Mouse (Mus musculus): ENCODE data around the gene Cntn2. TPM values are rescaled to one million over a fixed set of nuclear protein-coding genes. Genes with fewer than 3 reads are reported as not detected.
"Not testable (repeated sequence)": the region's sequence is repeated elsewhere in the genome, so short reads cannot be mapped to it uniquely, and the experiment has no call there.

Gene Cntn2
- polyA plus RNA-seq, 1 experiment from 2014 or later, result 0.02 TPM

- peak; percentile 92 for ATAC-seq (ENCODE audit: low read depth)
- H3K36me3 ChIP-seq (ENCODE audit: control insufficient read depth, insufficient read depth), result no peaks in the 10 kb centered on the region
- H3K27ac ChIP-seq (ENCODE audit: low read length), result peak within 1 kb of the TSS; percentile 81
- under 1% methylated on average over 43 of the region's 43 CpGs for WGBS (ENCODE audit: insufficient replicate concordance)
- H3K4me1 ChIP-seq (ENCODE audit: control insufficient read depth, low read depth, low read length), result peaks cover 27% of the 10 kb centered on the region
- H3K27me3 ChIP-seq (ENCODE audit: control insufficient read depth, insufficient read depth, low read depth, low read length), result no peaks in the 10 kb centered on the region
- H3K4me2 ChIP-seq (ENCODE audit: low read depth, low read length), result peak within 1 kb of the TSS; percentile 65
- peak within 1 kb of the TSS; percentile 89 for H3K4me3 ChIP-seq (ENCODE audit: low read depth, low read length)
- H3K9ac ChIP-seq (ENCODE audit: low read depth, low read length), result peak within 1 kb of the TSS; percentile 83
- no peaks in the 10 kb centered on the region for H3K9me3 ChIP-seq (replicated peaks; ENCODE audit: control insufficient read depth, low read length)
Measured at GRCm38 (mm10) chr1:132476928-132477691, 65.9 kb downstream of the Cntn2 start, which contains the start of gene Rbbp5. TSS of gene Rbbp5 (plus strand) at chr1:132477365.

GRCm38 (mm10) chr1:132476575-132476927, 66.5 kb downstream of the Cntn2 start:
- Histone ChIP-seq H3K9ac (ENCODE audit: low read depth, low read length) (peak overlapping the region; percentile 83), H3K4me3 (ENCODE audit: low read depth, low read length) (peak overlapping the region; percentile 89), H3K9me3 (replicated peaks; ENCODE audit: control insufficient read depth, low read length) (no peaks in the 10 kb centered on the region), H3K4me2 (ENCODE audit: low read depth, low read length) (peak overlapping the region; percentile 65), H3K4me1 (ENCODE audit: control insufficient read depth, low read depth, low read length) (peaks cover 27% of the 10 kb centered on the region), H3K36me3 (ENCODE audit: control insufficient read depth, insufficient read depth) (no peaks in the 10 kb centered on the region), H3K27ac (ENCODE audit: low read length) (peak overlapping the region; percentile 81), H3K27me3 (ENCODE audit: control insufficient read depth, insufficient read depth, low read depth, low read length) (no peaks in the 10 kb centered on the region)
- peak; percentile 62 for ATAC-seq (ENCODE audit: low read depth)
- WGBS (ENCODE audit: insufficient replicate concordance), result 2% methylated on average over 9 of the region's 9 CpGs

- H3K27ac ChIP-seq (ENCODE audit: low read length), result no peak overlapping the region
- H3K9me3 ChIP-seq (replicated peaks; ENCODE audit: control insufficient read depth, low read length), result no peaks in the 10 kb centered on the region
- no peak for ATAC-seq (ENCODE audit: low read depth)
- H3K4me3 ChIP-seq (ENCODE audit: low read depth, low read length), result no peak overlapping the region
- H3K36me3 ChIP-seq (ENCODE audit: control insufficient read depth, insufficient read depth), result no peaks in the 10 kb centered on the region
- H3K9ac ChIP-seq (ENCODE audit: low read depth, low read length), result no peak overlapping the region
- H3K27me3 ChIP-seq (ENCODE audit: control insufficient read depth, insufficient read depth, low read depth, low read length), result no peaks in the 10 kb centered on the region
- no peak overlapping the region for H3K4me2 ChIP-seq (ENCODE audit: low read depth, low read length)
- WGBS (ENCODE audit: insufficient replicate concordance), result 63% methylated on average over 1 of the region's 1 CpGs
- H3K4me1 ChIP-seq (ENCODE audit: control insufficient read depth, low read depth, low read length), result peaks cover 22% of the 10 kb centered on the region
Measured at GRCm38 (mm10) chr1:132474496-132474895, 68.6 kb downstream of the Cntn2 start.

DNA sequence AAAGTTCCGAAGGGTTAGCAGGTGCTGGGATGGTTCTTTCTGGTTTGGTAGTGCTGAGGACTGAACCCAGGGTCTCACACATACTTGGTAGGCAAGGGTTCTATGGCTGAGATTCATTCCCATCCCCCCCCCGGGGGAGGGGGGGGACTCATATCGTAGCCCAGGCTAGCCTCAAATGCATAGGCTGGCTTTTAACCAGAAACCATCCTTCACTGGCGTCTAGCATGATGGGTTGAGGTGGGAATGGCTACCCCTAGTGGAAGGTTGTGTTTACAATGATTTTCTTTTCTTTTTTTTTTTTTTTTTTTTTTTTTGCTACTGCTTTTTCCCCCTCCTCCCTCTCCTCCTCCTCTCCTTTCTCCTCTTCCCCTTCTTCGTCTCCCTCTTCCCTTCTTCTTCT, 70.5 kb downstream of the Cntn2 start:
- H3K4me1 ChIP-seq (ENCODE audit: control insufficient read depth, low read depth, low read length), result peaks cover 10% of the 10 kb centered on the region; the same call in 1 of the 2 replicates
- no peaks in the 10 kb centered on the region for H3K9me3 ChIP-seq (replicated peaks; ENCODE audit: control insufficient read depth, low read length)
- no peak for ATAC-seq (ENCODE audit: low read depth)
- H3K9ac ChIP-seq (ENCODE audit: low read depth, low read length), result no peak overlapping the region
- H3K4me3 ChIP-seq (ENCODE audit: low read depth, low read length), result no peak overlapping the region
- 45% methylated on average over 5 of the region's 5 CpGs for WGBS (ENCODE audit: insufficient replicate concordance)
- no peaks in the 10 kb centered on the region for H3K27me3 ChIP-seq (ENCODE audit: control insufficient read depth, insufficient read depth, low read depth, low read length)
- no peak overlapping the region for H3K4me2 ChIP-seq (ENCODE audit: low read depth, low read length)
- H3K36me3 ChIP-seq (ENCODE audit: control insufficient read depth, insufficient read depth), result no peaks in the 10 kb centered on the region
- H3K27ac ChIP-seq (ENCODE audit: low read length), result no peak overlapping the region

- no peak overlapping the region for H3K4me2 ChIP-seq (ENCODE audit: low read depth, low read length)
- no peaks in the 10 kb centered on the region for H3K27me3 ChIP-seq (ENCODE audit: control insufficient read depth, insufficient read depth, low read depth, low read length)
- H3K4me1 ChIP-seq (ENCODE audit: control insufficient read depth, low read depth, low read length), result peaks cover 8% of the 10 kb centered on the region; the same call in 1 of the 2 replicates
- no peaks in the 10 kb centered on the region for H3K36me3 ChIP-seq (ENCODE audit: control insufficient read depth, insufficient read depth)
- no peak for ATAC-seq (ENCODE audit: low read depth)
- H3K9me3 ChIP-seq (replicated peaks; ENCODE audit: control insufficient read depth, low read length), result no peaks in the 10 kb centered on the region
- no peak overlapping the region for H3K9ac ChIP-seq (ENCODE audit: low read depth, low read length)
- WGBS (ENCODE audit: insufficient replicate concordance), result 78% methylated on average over 5 of the region's 5 CpGs
- no peak overlapping the region for H3K27ac ChIP-seq (ENCODE audit: low read length)
- no peak overlapping the region for H3K4me3 ChIP-seq (ENCODE audit: low read depth, low read length)
Measured at GRCm38 (mm10) chr1:132471499-132471898, 71.6 kb downstream of the Cntn2 start.

DNA sequence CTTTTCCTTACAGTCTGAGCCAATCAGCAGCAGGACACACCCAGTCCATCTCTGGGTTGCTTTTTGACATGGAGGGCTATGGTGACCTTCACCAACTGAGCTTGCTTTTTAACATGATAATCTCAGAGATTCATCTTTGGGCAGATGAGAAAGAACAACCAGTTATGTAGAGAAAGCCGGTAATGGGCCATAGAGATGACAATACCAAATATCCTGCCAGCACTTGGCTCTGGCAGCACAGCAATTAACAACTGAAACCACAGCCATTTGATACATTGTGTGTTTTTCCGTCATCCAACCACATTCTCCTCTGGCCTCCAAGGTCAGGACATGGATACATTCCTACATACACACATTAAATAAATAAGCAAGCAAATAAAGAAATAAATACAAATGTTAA, 72.0 kb downstream of the Cntn2 start:
- Histone ChIP-seq H3K4me2 (ENCODE audit: low read depth, low read length) (no peak overlapping the region), H3K27ac (ENCODE audit: low read length) (no peak overlapping the region), H3K4me3 (ENCODE audit: low read depth, low read length) (no peak overlapping the region), H3K27me3 (ENCODE audit: control insufficient read depth, insufficient read depth, low read depth, low read length) (no peaks in the 10 kb centered on the region), H3K36me3 (ENCODE audit: control insufficient read depth, insufficient read depth) (no peaks in the 10 kb centered on the region), H3K9ac (ENCODE audit: low read depth, low read length) (no peak overlapping the region), H3K4me1 (ENCODE audit: control insufficient read depth, low read depth, low read length) (peaks cover 7% of the 10 kb centered on the region; the same call in 1 of the 2 replicates), H3K9me3 (replicated peaks; ENCODE audit: control insufficient read depth, low read length) (no peaks in the 10 kb centered on the region)
- WGBS (ENCODE audit: insufficient replicate concordance), result 84% methylated on average over 2 of the region's 2 CpGs
- ATAC-seq (ENCODE audit: low read depth), result no peak

DNA sequence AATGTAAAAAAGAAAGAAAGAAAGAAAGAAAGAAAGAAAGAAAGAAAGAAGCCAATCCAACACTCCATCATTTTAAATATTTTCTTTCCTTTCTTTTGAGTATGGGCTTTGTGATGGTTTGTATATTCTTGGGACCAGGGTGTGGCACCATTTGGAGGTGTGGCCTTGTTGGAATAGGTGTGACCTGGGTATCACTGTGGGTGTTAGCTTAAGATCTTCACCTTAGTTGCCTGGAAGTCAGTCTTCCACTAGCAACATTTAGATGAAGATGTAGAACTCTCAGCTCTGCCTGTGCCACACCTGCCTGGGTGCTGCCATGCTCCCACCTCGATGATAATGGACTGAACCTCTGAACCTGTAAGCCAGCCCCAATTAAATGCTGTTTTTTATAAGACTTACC, 73.0 kb downstream of the Cntn2 start:
- not testable (repeated sequence) for H3K27me3 ChIP-seq (ENCODE audit: control insufficient read depth, insufficient read depth, low read depth, low read length); H3K4me1 ChIP-seq (ENCODE audit: control insufficient read depth, low read depth, low read length); ATAC-seq (ENCODE audit: low read depth); H3K9ac ChIP-seq (ENCODE audit: low read depth, low read length); H3K4me2 ChIP-seq (ENCODE audit: low read depth, low read length); H3K9me3 ChIP-seq (replicated peaks; ENCODE audit: control insufficient read depth, low read length); H3K27ac ChIP-seq (ENCODE audit: low read length); H3K4me3 ChIP-seq (ENCODE audit: low read depth, low read length); H3K36me3 ChIP-seq (ENCODE audit: control insufficient read depth, insufficient read depth)
- WGBS (ENCODE audit: insufficient replicate concordance), result 73% methylated on average over 1 of the region's 1 CpGs

- no peak overlapping the region for H3K27ac ChIP-seq (ENCODE audit: low read length)
- no peak for ATAC-seq (ENCODE audit: low read depth)
- H3K27me3 ChIP-seq (ENCODE audit: control insufficient read depth, insufficient read depth, low read depth, low read length), result no peaks in the 10 kb centered on the region
- H3K36me3 ChIP-seq (ENCODE audit: control insufficient read depth, insufficient read depth), result no peaks in the 10 kb centered on the region
- H3K9me3 ChIP-seq (replicated peaks; ENCODE audit: control insufficient read depth, low read length), result no peaks in the 10 kb centered on the region
- H3K4me3 ChIP-seq (ENCODE audit: low read depth, low read length), result no peak overlapping the region
- H3K4me2 ChIP-seq (ENCODE audit: low read depth, low read length), result no peak overlapping the region
- 0 out of 2 replicates have a peak, but pooled peaks cover 3% of the 10 kb centered on the region for H3K4me1 ChIP-seq (ENCODE audit: control insufficient read depth, low read depth, low read length)
- 84% methylated on average over 7 of the region's 7 CpGs for WGBS (ENCODE audit: insufficient replicate concordance)
- H3K9ac ChIP-seq (ENCODE audit: low read depth, low read length), result no peak overlapping the region
Measured at GRCm38 (mm10) chr1:132469519-132469918, 73.5 kb downstream of the Cntn2 start.

DNA sequence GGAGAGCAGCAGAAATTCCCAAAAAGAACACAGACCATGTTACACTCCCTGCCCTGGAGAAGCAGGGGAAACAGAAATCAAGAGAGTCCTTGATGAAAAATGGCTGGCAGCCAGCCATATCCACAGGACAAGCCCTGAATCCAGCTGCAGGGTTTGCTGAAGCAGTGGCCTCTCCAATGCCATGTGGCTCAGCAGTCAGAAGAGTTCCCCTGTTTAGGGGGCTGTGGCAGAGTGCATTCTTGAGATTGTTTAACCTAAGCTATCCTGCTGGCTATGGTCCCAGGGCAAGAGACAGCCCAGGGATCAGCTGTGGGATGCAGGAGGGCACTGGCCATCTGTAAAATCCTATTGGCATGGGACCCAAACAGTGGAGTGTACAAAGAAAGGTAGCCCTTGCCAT, 74.1 kb downstream of the Cntn2 start:
- H3K36me3 ChIP-seq (ENCODE audit: control insufficient read depth, insufficient read depth), result peaks cover under 1% of the 10 kb centered on the region; the same call in 1 of the 2 replicates
- H3K27ac ChIP-seq (ENCODE audit: low read length), result no peak overlapping the region
- no peak overlapping the region for H3K9ac ChIP-seq (ENCODE audit: low read depth, low read length)
- no peak for ATAC-seq (ENCODE audit: low read depth)
- no peaks in the 10 kb centered on the region for H3K27me3 ChIP-seq (ENCODE audit: control insufficient read depth, insufficient read depth, low read depth, low read length)
- H3K9me3 ChIP-seq (replicated peaks; ENCODE audit: control insufficient read depth, low read length), result no peaks in the 10 kb centered on the region
- H3K4me1 ChIP-seq (ENCODE audit: control insufficient read depth, low read depth, low read length), result 0 out of 2 replicates have a peak, but pooled peaks cover 3% of the 10 kb centered on the region
- no peak overlapping the region for H3K4me3 ChIP-seq (ENCODE audit: low read depth, low read length)
- no peak overlapping the region for H3K4me2 ChIP-seq (ENCODE audit: low read depth, low read length)
